Mouse (Mus musculus): Measurements from ENCODE around the gene Gm10645. TPM values are rescaled to one million over a fixed set of nuclear protein-coding genes. Genes with fewer than 3 reads are reported as not detected.

The Gm10645 gene
- total and polyA plus RNA-seq, 3 experiments, result not detected

GRCm38 (mm10) chr8:83181851-83182482, 16.0 kb upstream of the Gm10645 start:
- DNase-seq (ENCODE audit: low read depth, low spot score), result no peak
- Histone ChIP-seq H3K36me3 (ENCODE audit: control insufficient read depth in 1 of 2, insufficient read depth in 2 of 2, low read length in 2 of 2) (no peaks in the 10 kb centered on the region), H3K79me2 (ENCODE audit: control insufficient read depth, insufficient read depth, low read length, poor library complexity) (no peaks in the 10 kb centered on the region), H3K9ac (ENCODE audit: control insufficient read depth, low read depth, low read length, poor library complexity, severe bottlenecking) (no peak overlapping the region), H3K27ac (ENCODE audit: control insufficient read depth, low read depth, low read length) (no peak overlapping the region), H3K9me3 (replicated peaks; ENCODE audit: insufficient read depth, low read length) (no peaks in the 10 kb centered on the region), H3K4me3 (ENCODE audit: control insufficient read depth in 1 of 2, insufficient read depth in 1 of 2, low read depth in 2 of 2, low read length in 2 of 2) (no peak overlapping the region), H3K27me3 (ENCODE audit: control insufficient read depth in 1 of 2, insufficient read depth in 2 of 2, low read length in 2 of 2) (0 out of 4 replicates have a peak, but pooled peaks cover 0 to 1% of the 10 kb centered on the region in 2 experiments), H3K4me1 (ENCODE audit: control insufficient read depth in 1 of 2, insufficient read depth in 2 of 2, low read length in 2 of 2) (no peaks in the 10 kb centered on the region)
- TF ChIP-seq POLR2A (IDR thresholded peaks at IDR 0.05; ENCODE audit: control insufficient read depth in 1 of 2, insufficient read depth in 1 of 2, low read depth in 1 of 2, low read length in 2 of 2, poor library complexity in 1 of 2) (no peak), MYC (IDR thresholded peaks at IDR 0.05; ENCODE audit: low read depth, low read length) (no peak), UBTF (IDR thresholded peaks at IDR 0.05; ENCODE audit: borderline replicate concordance, insufficient read depth, low read depth, low read length) (no peak), MAX (IDR thresholded peaks at IDR 0.05; ENCODE audit: low read length) (no peak), JUND (IDR thresholded peaks at IDR 0.05; ENCODE audit: low read depth, low read length) (no peak), RAD21 (IDR thresholded peaks at IDR 0.05; ENCODE audit: low read depth, low read length) (no peak), USF1 (IDR thresholded peaks at IDR 0.05; ENCODE audit: low read depth, low read length) (no peak), CTCF (IDR thresholded peaks at IDR 0.05 in 2 of 3, conservative IDR thresholded peaks at IDR 0.05 in 1 of 3; ENCODE audit: control insufficient read depth in 1 of 3, insufficient read depth in 1 of 3, low read depth in 2 of 3, low read length in 3 of 3, poor library complexity in 1 of 3, severe bottlenecking in 1 of 3) (no peak), EP300 (IDR thresholded peaks at IDR 0.05; ENCODE audit: low read depth in 1 of 2, low read length in 2 of 2) (no peak), MYB (IDR thresholded peaks at IDR 0.05; ENCODE audit: low read depth, low read length) (no peak), NRF1 (IDR thresholded peaks at IDR 0.05; ENCODE audit: insufficient read depth, low read depth, low read length, poor library complexity, severe bottlenecking) (no peak), SMC3 (IDR thresholded peaks at IDR 0.05; ENCODE audit: low read depth, low read length) (no peak), NELFE (IDR thresholded peaks at IDR 0.05; ENCODE audit: low read depth, low read length) (no peak)

- no peaks in the 10 kb centered on the region for H3K79me2 ChIP-seq (ENCODE audit: control insufficient read depth, insufficient read depth, low read length, poor library complexity)
- H3K36me3 ChIP-seq (ENCODE audit: control insufficient read depth in 1 of 2, insufficient read depth in 2 of 2, low read length in 2 of 2), result no peaks in the 10 kb centered on the region
- H3K27ac ChIP-seq (ENCODE audit: control insufficient read depth, low read depth, low read length), result no peak overlapping the region
- H3K4me1 ChIP-seq (ENCODE audit: control insufficient read depth in 1 of 2, insufficient read depth in 2 of 2, low read length in 2 of 2), result no peaks in the 10 kb centered on the region
- no peak overlapping the region for H3K4me3 ChIP-seq (ENCODE audit: control insufficient read depth in 1 of 2, insufficient read depth in 1 of 2, low read depth in 2 of 2, low read length in 2 of 2)
- H3K9me3 ChIP-seq (replicated peaks; ENCODE audit: insufficient read depth, low read length), result no peaks in the 10 kb centered on the region
- DNase-seq (ENCODE audit: low read depth, low spot score), result no peak
- no peak overlapping the region for H3K9ac ChIP-seq (ENCODE audit: control insufficient read depth, low read depth, low read length, poor library complexity, severe bottlenecking)
- 0 out of 4 replicates have a peak, but pooled peaks cover 0 to 1% of the 10 kb centered on the region in 2 experiments for H3K27me3 ChIP-seq (ENCODE audit: control insufficient read depth in 1 of 2, insufficient read depth in 2 of 2, low read length in 2 of 2)
- TF ChIP-seq ZNF384 (IDR thresholded peaks at IDR 0.05; ENCODE audit: low read depth, low read length) (no peak), MYB (IDR thresholded peaks at IDR 0.05; ENCODE audit: low read depth, low read length) (no peak), RCOR1 (IDR thresholded peaks at IDR 0.05; ENCODE audit: low read depth, low read length) (no peak), ETS1 (IDR thresholded peaks at IDR 0.05; ENCODE audit: low read depth, low read length) (no peak), MAX (IDR thresholded peaks at IDR 0.05; ENCODE audit: low read length) (no peak), E2F4 (IDR thresholded peaks at IDR 0.05; ENCODE audit: borderline replicate concordance, low read depth, low read length) (no peak), CHD1 (IDR thresholded peaks at IDR 0.05; ENCODE audit: low read depth, low read length) (no peak), MAZ (IDR thresholded peaks at IDR 0.05; ENCODE audit: low read depth, low read length) (no peak), MXI1 (IDR thresholded peaks at IDR 0.05; ENCODE audit: low read depth, low read length) (no peak), TBP (IDR thresholded peaks at IDR 0.05; ENCODE audit: low read depth, low read length) (no peak), ZC3H11A (IDR thresholded peaks at IDR 0.05; ENCODE audit: low read depth, low read length) (no peak), MAFK (IDR thresholded peaks at IDR 0.05; ENCODE audit: borderline replicate concordance, low read depth, low read length) (no peak), JUND (IDR thresholded peaks at IDR 0.05; ENCODE audit: low read depth, low read length) (no peak), TCF12 (IDR thresholded peaks at IDR 0.05; ENCODE audit: low read depth, low read length) (no peak), USF2 (IDR thresholded peaks at IDR 0.05; ENCODE audit: borderline replicate concordance in 1 of 2, insufficient read depth in 1 of 2, low read depth in 1 of 2, low read length in 2 of 2) (no peak), USF1 (IDR thresholded peaks at IDR 0.05; ENCODE audit: low read depth, low read length) (no peak), KAT2A (conservative IDR thresholded peaks at IDR 0.05; ENCODE audit: low read depth, low read length) (no peak)
Observed at GRCm38 (mm10) chr8:83178228-83178742, 12.3 kb upstream of the Gm10645 start.
